19 mouse cellular contexts compared by ENCODE assay signal in the genomic region with DNA sequence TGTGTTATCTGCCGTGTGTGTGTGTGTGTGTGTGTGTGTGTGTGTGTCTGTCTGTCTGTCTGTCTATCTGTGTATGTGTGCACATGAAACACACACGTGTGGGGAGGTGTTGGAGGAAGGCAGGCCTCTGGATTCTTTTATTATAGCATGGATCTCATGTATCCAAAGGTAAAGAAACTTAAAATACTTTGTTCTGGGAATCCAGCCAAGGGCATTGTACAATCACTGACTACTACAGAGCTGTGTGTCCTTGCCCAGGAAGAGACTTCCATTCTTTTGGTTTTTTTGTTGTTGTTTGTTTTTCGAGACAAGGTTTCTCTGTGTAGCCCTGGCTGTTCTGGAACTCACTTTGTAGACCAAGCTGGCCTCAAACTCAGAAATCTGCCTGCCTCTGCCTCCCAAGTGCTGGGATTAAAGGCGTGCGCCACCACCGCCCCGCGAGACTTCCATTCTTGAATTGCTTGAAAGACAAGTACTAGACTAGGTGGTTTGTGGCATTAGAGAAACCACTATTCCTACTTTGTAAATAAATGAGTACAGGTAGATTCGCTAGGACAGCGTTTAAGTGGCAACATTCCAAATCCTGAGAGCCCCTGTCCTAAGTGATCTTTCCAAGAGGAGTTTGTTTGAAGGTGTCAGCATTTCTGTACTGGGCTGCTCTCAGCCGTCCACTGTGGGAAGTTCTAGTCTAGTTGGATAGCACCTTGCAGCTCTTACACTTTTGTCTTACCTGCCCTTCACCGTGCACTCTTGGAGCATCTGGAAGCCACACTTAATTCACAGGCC. TPM values are rescaled to one million over a fixed set of nuclear protein-coding genes. Genes with fewer than 3 reads are reported as not detected.
DNase-seq lines count a peak whose midpoint lies in the region; ATAC-seq and TF ChIP-seq lines count a peak whose summit lies in the region.
"Had no signal": no experiment of that assay in that cellular context is flagged by ENCODE, and none has a peak within 500 bp of the region (broad histone marks: within the 10 kb centered on the region; RNA-seq: fewer than 3 reads in every experiment).

No protein-coding gene starts in this region.

- no peak for DNase-seq in heart, embryonic 10.5 days (ENCODE audit: low spot score)
- DNase-seq in liver, adult 2 months (ENCODE audit: extremely low read depth, low read depth, low spot score) = peak; percentile 88
- no peak for DNase-seq in liver, embryonic 11.5 days (ENCODE audit: low spot score)
- DNase-seq in adipocyte (ENCODE audit: low spot score) = peak; percentile 75
- peak; percentile 34 for DNase-seq in lung, postnatal 14 days
- no peak for DNase-seq in cerebellum, postnatal 4 days (ENCODE audit: low spot score in 2 of 2)
- DNase-seq: cerebellum, adult 8-10 months; gastrocnemius, postnatal 10 days; heart, adult 18-20 months; heart, postnatal 14 days; liver, embryonic 13.5 days; retina, postnatal 1 day had no signal

- H3K4me2 ChIP-seq in heart, embryonic 15.5 days = no peak overlapping the region
- H3K4me2 ChIP-seq in liver, embryonic 11.5 days = no peak overlapping the region
- H3K4me2 ChIP-seq: hindbrain, embryonic 14.5 days; intestine, embryonic 15.5 days; liver, embryonic 13.5 days; midbrain, embryonic 12.5 days had no signal

- H3K4me3 ChIP-seq in heart, embryonic 15.5 days = no peak overlapping the region
- H3K4me3 ChIP-seq in heart, embryonic 10.5 days = no peak overlapping the region
- H3K4me3 ChIP-seq in liver, adult 2 months (ENCODE audit: insufficient read depth, low read depth, low read length) = no peak overlapping the region
- no peak overlapping the region for H3K4me3 ChIP-seq in liver, embryonic 11.5 days (ENCODE audit: low read depth, low read length)
- H3K4me3 ChIP-seq: embryonic facial prominence, embryonic 10.5 days; intestine, embryonic 15.5 days; left cerebral cortex, adult 2 months; liver, embryonic 13.5 days; midbrain, embryonic 12.5 days had no signal

- ATAC-seq in heart, embryonic 15.5 days (replicated peaks; ENCODE audit: insufficient number of reproducible peaks, insufficient read depth, low FRiP score, low read depth) = no peak
- ATAC-seq in liver, embryonic 11.5 days (replicated peaks; ENCODE audit: low FRiP score) = no peak
- ATAC-seq: intestine, embryonic 15.5 days had no signal

- no peak for TF ChIP-seq POLR2A in liver, adult 2 months (IDR thresholded peaks at IDR 0.05; ENCODE audit: extremely low read depth, insufficient read depth, low read length)

- 0 out of 2 replicates have a peak overlapping the region, but pooled peaks have one; percentile 24 for H3K27ac ChIP-seq in heart, embryonic 15.5 days
- H3K27ac ChIP-seq in heart, embryonic 10.5 days = no peak overlapping the region
- H3K27ac ChIP-seq in liver, adult 2 months (replicated peaks; ENCODE audit: insufficient read depth, low read depth, low read length) = peak overlapping the region; percentile 66
- no peak overlapping the region for H3K27ac ChIP-seq in liver, embryonic 11.5 days (ENCODE audit: low read depth, low read length)
- H3K27ac ChIP-seq: embryonic facial prominence, embryonic 10.5 days; hindbrain, embryonic 14.5 days; intestine, embryonic 15.5 days; left cerebral cortex, adult 2 months; liver, embryonic 13.5 days; macrophage; midbrain, embryonic 12.5 days had no signal

- H3K9ac ChIP-seq in heart, embryonic 15.5 days = no peak overlapping the region
- H3K9ac ChIP-seq in liver, adult 2 months (ENCODE audit: low read depth, low read length) = peak overlapping the region; percentile 8; the same call in 1 of the 2 replicates
- no peak overlapping the region for H3K9ac ChIP-seq in liver, embryonic 11.5 days (ENCODE audit: low read depth, low read length)
- H3K9ac ChIP-seq: hindbrain, embryonic 14.5 days; intestine, embryonic 15.5 days; liver, embryonic 13.5 days; midbrain, embryonic 12.5 days had no signal

- no peak for TF ChIP-seq CTCF in liver, adult 2 months (IDR thresholded peaks at IDR 0.05; ENCODE audit: low read depth, low read length)

- WGBS in heart, embryonic 15.5 days = 76% methylated on average over 12 of the region's 12 CpGs
- WGBS in heart, embryonic 10.5 days = 86% methylated on average over 12 of the region's 12 CpGs
- WGBS in liver, adult 2 months = 58% methylated on average over 12 of the region's 12 CpGs
- 86% methylated on average over 12 of the region's 12 CpGs for WGBS in liver, embryonic 11.5 days

- H3K9me3 ChIP-seq in heart, embryonic 15.5 days (replicated peaks) = no peaks in the 10 kb centered on the region
- no peaks in the 10 kb centered on the region for H3K9me3 ChIP-seq in heart, embryonic 10.5 days
- H3K9me3 ChIP-seq in liver, embryonic 11.5 days (ENCODE audit: control insufficient read depth, low read length) = no peaks in the 10 kb centered on the region
- H3K9me3 ChIP-seq: embryonic facial prominence, embryonic 10.5 days; intestine, embryonic 15.5 days; liver, embryonic 13.5 days; midbrain, embryonic 12.5 days had no signal

- H3K36me3 ChIP-seq in heart, embryonic 15.5 days = no peaks in the 10 kb centered on the region
- no peaks in the 10 kb centered on the region for H3K36me3 ChIP-seq in heart, embryonic 10.5 days
- peaks cover 38% of the 10 kb centered on the region for H3K36me3 ChIP-seq in liver, adult 2 months (ENCODE audit: control insufficient read depth, insufficient read depth, low read length)
- H3K36me3 ChIP-seq in liver, embryonic 11.5 days (ENCODE audit: control insufficient read depth, insufficient read depth, low read length) = no peaks in the 10 kb centered on the region
- H3K36me3 ChIP-seq: embryonic facial prominence, embryonic 10.5 days; intestine, embryonic 15.5 days; liver, embryonic 13.5 days; midbrain, embryonic 12.5 days had no signal

- H3K4me1 ChIP-seq in heart, embryonic 15.5 days (replicated peaks) = peaks cover 22% of the 10 kb centered on the region
- H3K4me1 ChIP-seq in heart, embryonic 10.5 days = peaks cover 17% of the 10 kb centered on the region
- peaks cover 64% of the 10 kb centered on the region for H3K4me1 ChIP-seq in liver, adult 2 months (ENCODE audit: control insufficient read depth, insufficient read depth, low read length)
- H3K4me1 ChIP-seq in liver, embryonic 11.5 days (replicated peaks; ENCODE audit: control insufficient read depth, insufficient read depth, low read length) = peaks cover 11% of the 10 kb centered on the region

- peaks cover 38% of the 10 kb centered on the region; the same call in 1 of the 2 replicates for H3K79me2 ChIP-seq in liver, adult 2 months (ENCODE audit: control insufficient read depth, insufficient read depth, low read length)

- no peaks in the 10 kb centered on the region for H3K27me3 ChIP-seq in heart, embryonic 15.5 days
- H3K27me3 ChIP-seq in heart, embryonic 10.5 days (ENCODE audit: insufficient read depth, poor library complexity, severe bottlenecking) = no peaks in the 10 kb centered on the region
- no peaks in the 10 kb centered on the region for H3K27me3 ChIP-seq in liver, adult 2 months (ENCODE audit: control insufficient read depth, insufficient read depth, low read length)
- no peaks in the 10 kb centered on the region for H3K27me3 ChIP-seq in liver, embryonic 11.5 days (replicated peaks; ENCODE audit: control insufficient read depth, insufficient read depth, low read length)
- H3K27me3 ChIP-seq: intestine, embryonic 15.5 days; liver, embryonic 13.5 days; midbrain, embryonic 12.5 days had no signal

RNA-seq across cellular contexts. Expression of gene Fam214a, which starts 18.7 kb away (rescaled TPM):
- polyA plus RNA-seq in heart, embryonic 15.5 days (2015; fragmentation: Nextera tagmentation; extraction: Ambion mirVana) = 11.2 and 11.4 TPM in 2 replicates
- polyA plus RNA-seq in heart, embryonic 10.5 days (2016; fragmentation: Nextera tagmentation; extraction: Ambion mirVana) = 7.3 and 9.2 TPM in 2 replicates
- total RNA-seq in liver, adult 2 months (2014; rRNA removed) = 67.5 and 116 TPM in 2 replicates
- polyA plus RNA-seq in liver, adult 2 months (2012; rRNA removed) = 14.5 and 23.1 TPM in 2 replicates
- 3.3 and 3.7 TPM in 2 replicates for polyA plus RNA-seq in liver, embryonic 11.5 days (2014; fragmentation: Nextera tagmentation; extraction: Ambion mirVana)

Comparison
In these comparisons a context has a peak if more than half of its experiments do, and no peak if none do; other contexts are left out.
1. H3K27ac ChIP-seq: peak in heart, embryonic 15.5 days (single experiment) and liver, adult 2 months (single experiment); none in heart, embryonic 10.5 days (single experiment) and liver, embryonic 11.5 days (single experiment).
2. DNase-seq: peak in liver, adult 2 months (single experiment), adipocyte (single experiment) and lung, postnatal 14 days (single experiment); none in heart, embryonic 10.5 days (single experiment), liver, embryonic 11.5 days (single experiment) and cerebellum, postnatal 4 days (0 of 2).